Comparison of ENCODE assay signal across 16 mouse cellular contexts in the genomic region with DNA sequence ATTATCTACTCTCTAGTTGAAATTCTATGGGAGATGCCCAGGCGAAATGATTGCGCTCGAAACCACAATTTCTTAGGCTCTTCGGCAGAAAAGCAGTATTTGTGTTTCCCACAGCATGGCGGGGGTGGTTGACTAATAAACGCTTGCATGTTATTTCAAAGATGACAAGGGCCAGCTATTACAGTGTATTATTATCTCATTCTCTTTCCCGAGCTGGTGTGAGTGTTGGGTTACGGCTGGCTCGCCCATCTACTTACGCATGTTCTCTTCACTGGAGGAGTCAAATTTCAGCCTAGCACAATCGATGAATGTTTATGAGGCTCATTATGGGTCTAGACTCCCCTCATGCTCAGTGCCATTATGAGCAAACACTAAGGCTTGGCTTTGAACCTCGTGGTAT. TPM values are rescaled to one million over a fixed set of nuclear protein-coding genes. Genes with fewer than 3 reads are reported as not detected.
DNase-seq lines count a peak whose midpoint lies in the region; ATAC-seq and TF ChIP-seq lines count a peak whose summit lies in the region.
"Had no signal": no experiment of that assay in that cellular context is flagged by ENCODE, and none has a peak within 500 bp of the region (broad histone marks: within the 10 kb centered on the region; RNA-seq: fewer than 3 reads in every experiment).

No protein-coding gene starts in this region.

- no peak overlapping the region for H3ac ChIP-seq in myocyte (ENCODE audit: control insufficient read depth, insufficient read length)

- H3K27ac ChIP-seq in limb, embryonic 11.5 days (replicated peaks; ENCODE audit: low read depth, low read length): no peak overlapping the region
- H3K27ac ChIP-seq in limb, embryonic 10.5 days: no peak overlapping the region
- 0 out of 2 replicates have a peak overlapping the region, but pooled peaks have one; percentile 7 for H3K27ac ChIP-seq in neural tube, embryonic 13.5 days (replicated peaks)
- H3K27ac ChIP-seq in neural tube, embryonic 15.5 days (replicated peaks): no peak overlapping the region
- H3K27ac ChIP-seq in embryonic facial prominence, embryonic 14.5 days (replicated peaks; ENCODE audit: low read depth, low read length): peak overlapping the region; percentile 44; the same call in 1 of the 2 replicates
- H3K27ac ChIP-seq: embryonic facial prominence, embryonic 13.5 days; hindbrain, embryonic 14.5 days; kidney, postnatal 0 days; liver, embryonic 13.5 days had no signal

- H3K4me3 ChIP-seq in limb, embryonic 11.5 days (ENCODE audit: low read depth, low read length): no peak overlapping the region
- H3K4me3 ChIP-seq in limb, embryonic 10.5 days: no peak overlapping the region
- H3K4me3 ChIP-seq in neural tube, embryonic 13.5 days: no peak overlapping the region
- H3K4me3 ChIP-seq in neural tube, embryonic 15.5 days (replicated peaks): no peak overlapping the region
- no peak overlapping the region for H3K4me3 ChIP-seq in embryonic facial prominence, embryonic 14.5 days (ENCODE audit: low read depth, low read length)
- no peak overlapping the region for H3K4me3 ChIP-seq in myocyte
- H3K4me3 ChIP-seq: embryonic facial prominence, embryonic 13.5 days; liver, embryonic 13.5 days had no signal

- no peaks in the 10 kb centered on the region for H3K27me3 ChIP-seq in limb, embryonic 11.5 days (ENCODE audit: control insufficient read depth, insufficient read depth, low read length)
- H3K27me3 ChIP-seq in limb, embryonic 10.5 days (ENCODE audit: low read depth, poor library complexity, severe bottlenecking): no peaks in the 10 kb centered on the region
- H3K27me3 ChIP-seq in neural tube, embryonic 13.5 days: no peaks in the 10 kb centered on the region
- H3K27me3 ChIP-seq in neural tube, embryonic 15.5 days (replicated peaks): no peaks in the 10 kb centered on the region
- H3K27me3 ChIP-seq in embryonic facial prominence, embryonic 14.5 days (replicated peaks; ENCODE audit: control insufficient read depth, insufficient read depth, low read length): no peaks in the 10 kb centered on the region
- H3K27me3 ChIP-seq in myocyte (ENCODE audit: control insufficient read depth, insufficient read depth, insufficient read length): no peaks in the 10 kb centered on the region
- H3K27me3 ChIP-seq: embryonic facial prominence, embryonic 13.5 days; liver, embryonic 13.5 days had no signal

- peak; percentile 60; the same call in 1 of the 2 replicates for ATAC-seq in limb, embryonic 11.5 days (ENCODE audit: insufficient number of reproducible peaks, low FRiP score, low TSS enrichment, low read depth)
- ATAC-seq in neural tube, embryonic 13.5 days (ENCODE audit: low read depth): no peak
- ATAC-seq in neural tube, embryonic 15.5 days (ENCODE audit: low FRiP score): no peak
- peak; percentile 78 for ATAC-seq in embryonic facial prominence, embryonic 14.5 days (ENCODE audit: low read depth)
- ATAC-seq: intestine, postnatal 0 days had no signal

- H3K79me2 ChIP-seq in myocyte (ENCODE audit: control insufficient read depth, insufficient read depth): no peaks in the 10 kb centered on the region

- no peak overlapping the region for H3K4me2 ChIP-seq in limb, embryonic 11.5 days (ENCODE audit: low read depth, severe bottlenecking)
- H3K4me2 ChIP-seq in neural tube, embryonic 13.5 days: no peak overlapping the region
- no peak overlapping the region for H3K4me2 ChIP-seq in neural tube, embryonic 15.5 days
- H3K4me2 ChIP-seq in embryonic facial prominence, embryonic 14.5 days (ENCODE audit: low read depth, low read length): no peak overlapping the region
- H3K4me2 ChIP-seq in myocyte (ENCODE audit: low read depth): peak overlapping the region; percentile 66
- H3K4me2 ChIP-seq: embryonic facial prominence, embryonic 13.5 days; hindbrain, embryonic 14.5 days; liver, embryonic 13.5 days had no signal

- no peak overlapping the region for H3K9ac ChIP-seq in limb, embryonic 11.5 days (ENCODE audit: low read length)
- no peak overlapping the region for H3K9ac ChIP-seq in neural tube, embryonic 13.5 days
- H3K9ac ChIP-seq in neural tube, embryonic 15.5 days (replicated peaks): no peak overlapping the region
- H3K9ac ChIP-seq in embryonic facial prominence, embryonic 14.5 days (ENCODE audit: low read depth, low read length): no peak overlapping the region
- H3K9ac ChIP-seq: embryonic facial prominence, embryonic 13.5 days; hindbrain, embryonic 14.5 days; liver, embryonic 13.5 days had no signal

- peak; percentile 27 for DNase-seq in limb, embryonic 11.5 days (ENCODE audit: low spot score)
- no peak for DNase-seq in limb, embryonic 10.5 days (ENCODE audit: low spot score)
- DNase-seq in embryonic facial prominence, embryonic 14.5 days (ENCODE audit: low spot score): peak; percentile 78
- no peak for DNase-seq in right cerebral cortex, postnatal 25 days
- DNase-seq in adrenal gland, postnatal 36 days: no peak
- DNase-seq: cerebellum, postnatal 10 days; gastrocnemius, postnatal 10 days; layer of hippocampus, postnatal 36 days; liver, embryonic 13.5 days had no signal

- no peaks in the 10 kb centered on the region for H3K9me3 ChIP-seq in limb, embryonic 11.5 days (ENCODE audit: control insufficient read depth, low read length)
- no peaks in the 10 kb centered on the region for H3K9me3 ChIP-seq in limb, embryonic 10.5 days (replicated peaks)
- H3K9me3 ChIP-seq in neural tube, embryonic 13.5 days: no peaks in the 10 kb centered on the region
- H3K9me3 ChIP-seq in neural tube, embryonic 15.5 days (replicated peaks): no peaks in the 10 kb centered on the region
- no peaks in the 10 kb centered on the region for H3K9me3 ChIP-seq in embryonic facial prominence, embryonic 14.5 days (ENCODE audit: control insufficient read depth, low read length)
- H3K9me3 ChIP-seq: embryonic facial prominence, embryonic 13.5 days; liver, embryonic 13.5 days had no signal

- no peaks in the 10 kb centered on the region for H3K36me3 ChIP-seq in limb, embryonic 11.5 days (ENCODE audit: control insufficient read depth, insufficient read depth, low read length)
- H3K36me3 ChIP-seq in limb, embryonic 10.5 days: no peaks in the 10 kb centered on the region
- no peaks in the 10 kb centered on the region for H3K36me3 ChIP-seq in neural tube, embryonic 13.5 days
- H3K36me3 ChIP-seq in neural tube, embryonic 15.5 days: no peaks in the 10 kb centered on the region
- H3K36me3 ChIP-seq in embryonic facial prominence, embryonic 14.5 days (ENCODE audit: control insufficient read depth, insufficient read depth, low read length): no peaks in the 10 kb centered on the region
- no peaks in the 10 kb centered on the region for H3K36me3 ChIP-seq in myocyte (ENCODE audit: control insufficient read depth, insufficient read depth)
- H3K36me3 ChIP-seq: embryonic facial prominence, embryonic 13.5 days; liver, embryonic 13.5 days had no signal

- no peak for TF ChIP-seq POLR2A in myocyte (IDR thresholded peaks at IDR 0.05; ENCODE audit: insufficient read length, low read depth)

- 0 out of 2 replicates have a peak, but pooled peaks cover 3% of the 10 kb centered on the region for H3K4me1 ChIP-seq in limb, embryonic 11.5 days (ENCODE audit: control insufficient read depth, insufficient read depth, low read length)
- H3K4me1 ChIP-seq in limb, embryonic 10.5 days: peaks cover 9% of the 10 kb centered on the region; the same call in 1 of the 2 replicates
- peaks cover 6% of the 10 kb centered on the region; the same call in 1 of the 2 replicates for H3K4me1 ChIP-seq in neural tube, embryonic 13.5 days (replicated peaks)
- H3K4me1 ChIP-seq in neural tube, embryonic 15.5 days: peaks cover 4% of the 10 kb centered on the region
- H3K4me1 ChIP-seq in embryonic facial prominence, embryonic 14.5 days (ENCODE audit: control insufficient read depth, insufficient read depth, low read length): peaks cover 5% of the 10 kb centered on the region; the same call in 1 of the 2 replicates
- H3K4me1 ChIP-seq: liver, embryonic 13.5 days had no signal

- 51% methylated on average over 12 of the region's 12 CpGs for WGBS in limb, embryonic 11.5 days
- 67% methylated on average over 12 of the region's 12 CpGs for WGBS in limb, embryonic 10.5 days
- WGBS in neural tube, embryonic 13.5 days: 67% methylated on average over 12 of the region's 12 CpGs
- WGBS in neural tube, embryonic 15.5 days: 66% methylated on average over 12 of the region's 12 CpGs
- 48% methylated on average over 12 of the region's 12 CpGs for WGBS in embryonic facial prominence, embryonic 14.5 days

TF ChIP-seq in myocyte, 11 proteins besides CTCF, POLR2A, EP300 and RAD21:
- TF ChIP-seq USF1 (IDR thresholded peaks at IDR 0.05; ENCODE audit: low read depth) (no peak), MYOD1 (IDR thresholded peaks at IDR 0.05; ENCODE audit: control insufficient read depth in 1 of 3, insufficient read length in 2 of 3, low read depth in 2 of 3) (no peak), CEBPB (IDR thresholded peaks at IDR 0.05; ENCODE audit: insufficient read depth, poor library complexity, severe bottlenecking) (peak; percentile 66; the same call in 1 of the 2 replicates)

RNA-seq across cellular contexts. Expression of a gene that starts 51.2 kb away (rescaled TPM):
- polyA plus RNA-seq in limb, embryonic 11.5 days (2014; fragmentation: Nextera tagmentation; extraction: Ambion mirVana): 26.9 and 28.0 TPM in 2 replicates
- 3.7 and 16.2 TPM in 2 replicates for polyA plus RNA-seq in limb, embryonic 10.5 days (2016; fragmentation: Nextera tagmentation; extraction: Ambion mirVana)
- 5.0 and 7.2 TPM in 2 replicates for polyA plus RNA-seq in neural tube, embryonic 13.5 days (2015; fragmentation: Nextera tagmentation; extraction: Ambion mirVana)
- 5.8 and 5.9 TPM in 2 replicates for polyA plus RNA-seq in neural tube, embryonic 15.5 days (2015; fragmentation: Nextera tagmentation; extraction: Ambion mirVana)
- 31.9 and 39.4 TPM in 2 replicates for polyA plus RNA-seq in embryonic facial prominence, embryonic 14.5 days (2014; fragmentation: Nextera tagmentation; extraction: Ambion mirVana)
- not detected for polyA plus RNA-seq in myocyte (2012; fragmentation: generic; extraction: Trizol)
- 1 to 10 TPM; 4.2 to 7.9 TPM for total RNA-seq in adrenal gland, postnatal 36 days (2021)

Comparison
In these comparisons a context has a peak if more than half of its experiments do, and no peak if none do; other contexts are left out.
1. DNase-seq: peak in limb, embryonic 11.5 days (single experiment) and embryonic facial prominence, embryonic 14.5 days (single experiment); none in limb, embryonic 10.5 days (single experiment), right cerebral cortex, postnatal 25 days (single experiment) and adrenal gland, postnatal 36 days (0 of 2).
2. H3K27ac ChIP-seq: peak in neural tube, embryonic 13.5 days (single experiment) and embryonic facial prominence, embryonic 14.5 days (single experiment); none in limb, embryonic 11.5 days (single experiment), limb, embryonic 10.5 days (single experiment) and neural tube, embryonic 15.5 days (single experiment).
3. ATAC-seq: peak in limb, embryonic 11.5 days (single experiment) and embryonic facial prominence, embryonic 14.5 days (single experiment); none in neural tube, embryonic 13.5 days (single experiment) and neural tube, embryonic 15.5 days (single experiment).